Mouse (Mus musculus) brain, embryonic 18.5 days (tissue): ENCODE results near the gene Reck.

Source experiments
- DNase-seq: peaks from one replicate; pipeline ENCODE4 v3.0.0-alpha.2; 2012; ENCODE audit warnings: low read depth, low spot score

Reck gene

GRCm38 (mm10) chr4:43903690-43904089, 28.4 kb downstream of the Reck start:
- DNase-seq = no peak

GRCm38 (mm10) chr4:43906443-43906842, 31.1 kb downstream of the Reck start:
- peak; percentile 37 for DNase-seq

GRCm38 (mm10) chr4:43918221-43918620, 42.9 kb downstream of the Reck start:
- DNase-seq = no peak

GRCm38 (mm10) chr4:43920602-43921001, 45.3 kb downstream of the Reck start:
- no peak for DNase-seq

GRCm38 (mm10) chr4:43925125-43925524, 49.8 kb downstream of the Reck start:
- DNase-seq = no peak

GRCm38 (mm10) chr4:43925779-43926178, 50.4 kb downstream of the Reck start:
- peak; percentile 32 for DNase-seq

GRCm38 (mm10) chr4:43927826-43928225, 52.5 kb downstream of the Reck start:
- DNase-seq = no peak

- no peak for DNase-seq
Observed at GRCm38 (mm10) chr4:43931877-43932276, 56.5 kb downstream of the Reck start.

GRCm38 (mm10) chr4:43936186-43936585, 60.9 kb downstream of the Reck start:
- no peak for DNase-seq

- DNase-seq = no peak
Observed at GRCm38 (mm10) chr4:43936749-43937674, 61.7 kb downstream of the Reck start.

- DNase-seq = no peak
Observed at GRCm38 (mm10) chr4:43941315-43941714, 66.0 kb downstream of the Reck start.

GRCm38 (mm10) chr4:43942421-43942820, 67.1 kb downstream of the Reck start:
- DNase-seq = no peak

- DNase-seq = no peak
Observed at GRCm38 (mm10) chr4:43947571-43947970, 72.2 kb downstream of the Reck start.

GRCm38 (mm10) chr4:43957292-43957845, 82.0 kb downstream of the Reck start, which contains the start of gene Glipr2:
Gene Glipr2 (plus strand): TSS chr4:43957401.
- DNase-seq = no peak

- DNase-seq = no peak
Observed at GRCm38 (mm10) chr4:43957846-43958461, 82.6 kb downstream of the Reck start.

GRCm38 (mm10) chr4:43959523-43960179, 84.3 kb downstream of the Reck start:
- no peak for DNase-seq

- DNase-seq = no peak
Observed at GRCm38 (mm10) chr4:43960207-43960606, 84.9 kb downstream of the Reck start.

GRCm38 (mm10) chr4:43964326-43964833, 89.0 kb downstream of the Reck start:
- no peak for DNase-seq

- no peak for DNase-seq
Observed at GRCm38 (mm10) chr4:43964951-43965684, 89.8 kb downstream of the Reck start.

- DNase-seq = no peak
Observed at GRCm38 (mm10) chr4:43965856-43966535, 90.7 kb downstream of the Reck start.
